Mouse (Mus musculus) CD4-positive, CD25-positive, alpha-beta regulatory T cell, adult 4 months (primary cell): ENCODE data around the gene Celf2. TPM values are rescaled to one million over a fixed set of nuclear protein-coding genes. Genes with fewer than 3 reads are reported as not detected.

Experiments used
- ATAC-seq: one replicate; pipeline ENCODE4 v1.8.0; 2017
- polyA plus RNA-seq, 2 experiments: library from polyadenylated mRNA; unstranded; fragments of 100-300 nt; shearing (Covaris generic); gene quantifications; one replicate each; pipeline ENCODE4 v1.2.1; 2017

Gene Celf2
- polyA plus RNA-seq, 2 experiments from 2014 or later: 207 to 227 TPM

DNA sequence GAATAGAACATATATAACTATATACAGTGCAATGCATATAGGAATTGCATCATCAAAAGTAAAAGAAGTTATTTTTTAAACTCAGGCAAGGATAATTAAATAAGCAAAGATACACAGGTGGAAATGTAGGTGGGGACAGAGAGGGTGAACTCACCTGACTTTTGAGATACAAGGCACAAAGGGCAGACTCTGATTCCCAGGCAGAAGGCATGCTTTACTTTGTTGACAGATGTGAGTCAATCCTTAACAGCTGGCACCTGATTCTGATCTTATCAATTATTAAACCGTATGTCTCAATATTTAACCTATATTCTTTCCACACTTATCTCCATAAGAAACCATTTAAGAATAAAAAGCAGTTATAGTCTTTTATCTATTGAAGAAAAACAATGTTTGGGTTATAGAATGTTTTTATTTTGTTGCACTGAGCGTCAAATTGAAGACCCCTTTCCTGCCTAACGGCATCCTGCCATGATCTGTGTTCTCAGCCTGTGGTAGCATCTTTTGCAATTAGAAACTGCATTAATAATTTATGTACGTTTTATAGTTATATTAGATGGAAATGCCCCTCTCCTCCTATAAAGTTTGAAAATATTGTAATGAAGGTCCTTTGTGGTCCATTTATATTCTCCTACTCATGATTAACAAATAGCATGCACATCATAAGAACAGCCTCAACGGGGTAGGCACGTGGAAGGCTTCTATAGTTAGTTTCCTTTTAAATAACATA, 491.8 kb downstream of the Celf2 start:
- no peak for ATAC-seq

DNA sequence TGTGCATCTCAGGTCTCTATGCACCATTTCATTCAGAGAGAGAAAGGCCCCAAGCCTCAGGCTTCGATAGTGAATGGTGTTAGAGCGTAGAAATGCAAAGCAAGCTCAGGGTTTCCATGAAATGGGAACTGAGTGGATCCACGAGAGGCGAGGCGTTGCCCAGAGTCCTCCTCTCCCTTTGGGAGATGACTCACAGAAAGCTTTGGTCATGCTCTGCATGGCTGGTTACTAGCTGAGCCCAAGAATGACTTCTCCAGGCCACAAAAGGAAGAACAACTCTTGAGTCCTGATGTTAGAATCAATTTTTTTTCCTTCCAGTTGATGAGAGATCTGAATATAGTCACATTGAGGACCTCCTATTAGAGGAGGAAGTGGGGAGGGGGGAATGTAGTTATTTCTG, 496.2 kb downstream of the Celf2 start:
- ATAC-seq: no peak

- no peak for ATAC-seq
Observed at GRCm38 (mm10) chr2:7006816-7007215, 502.5 kb downstream of the Celf2 start.

- no peak for ATAC-seq
Observed at GRCm38 (mm10) chr2:7001967-7002366, 507.4 kb downstream of the Celf2 start.

DNA sequence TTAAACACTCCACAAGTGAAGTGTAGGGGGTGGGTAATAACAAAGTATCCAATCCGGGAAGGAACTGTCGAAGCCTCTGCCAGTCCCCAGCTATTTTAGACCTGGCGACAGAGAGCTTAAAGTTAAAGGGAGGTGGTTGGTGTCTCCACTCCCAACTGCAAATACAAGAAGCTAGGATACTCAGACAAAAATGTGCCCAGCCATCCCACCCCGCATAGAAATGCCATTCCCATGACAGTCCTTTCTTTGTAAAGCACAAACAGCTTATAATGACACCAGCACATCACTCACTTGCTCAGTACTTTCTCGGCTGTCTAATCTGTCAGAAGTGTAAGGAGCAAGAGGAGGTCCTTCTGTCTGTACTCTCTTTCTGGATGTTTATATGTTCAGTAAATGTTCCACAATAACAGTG, 518.3 kb downstream of the Celf2 start:
- ATAC-seq: no peak

- no peak for ATAC-seq
Observed at GRCm38 (mm10) chr2:6985706-6986105, 523.7 kb downstream of the Celf2 start.

- ATAC-seq: no peak
Observed at GRCm38 (mm10) chr2:6983902-6984301, 525.5 kb downstream of the Celf2 start.

DNA sequence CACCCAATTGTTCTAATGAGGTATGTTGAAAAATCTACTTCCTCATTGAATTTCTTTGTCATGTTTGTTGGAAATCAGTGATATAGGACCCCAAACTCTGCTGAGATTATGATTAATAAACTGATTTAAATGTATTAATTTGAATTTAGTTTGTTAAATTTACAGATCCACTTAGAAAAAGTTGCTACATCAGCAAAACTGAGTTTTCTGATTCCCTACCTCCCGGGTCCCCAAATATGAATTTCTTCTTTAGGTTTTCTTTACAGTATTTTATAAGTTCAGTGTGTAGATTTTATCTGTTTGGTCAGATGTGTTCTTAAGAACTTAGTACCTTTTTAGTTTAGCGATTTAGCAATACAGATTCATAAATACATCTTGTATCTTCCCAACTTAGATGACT, 533.1 kb downstream of the Celf2 start:
- ATAC-seq: no peak

DNA sequence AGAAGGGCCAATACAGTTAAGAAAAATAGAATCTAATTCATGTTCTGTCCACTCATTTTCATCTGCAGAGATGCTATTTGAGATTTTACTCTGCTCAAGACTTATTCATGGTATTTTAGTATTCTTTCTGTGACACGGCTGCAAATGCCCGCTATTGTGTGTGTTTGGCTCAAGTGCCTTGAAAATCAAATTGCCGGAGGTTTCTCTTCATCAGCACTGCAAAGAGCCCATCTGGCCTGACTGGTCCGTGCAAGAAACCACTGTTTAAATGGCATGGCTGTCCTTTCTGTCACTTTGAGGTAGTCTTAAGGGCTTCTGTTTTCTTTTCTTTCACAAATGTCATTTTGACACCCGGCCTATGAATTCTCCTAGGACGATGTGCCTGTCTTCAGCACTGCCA, 540.1 kb downstream of the Celf2 start:
- ATAC-seq: no peak

DNA sequence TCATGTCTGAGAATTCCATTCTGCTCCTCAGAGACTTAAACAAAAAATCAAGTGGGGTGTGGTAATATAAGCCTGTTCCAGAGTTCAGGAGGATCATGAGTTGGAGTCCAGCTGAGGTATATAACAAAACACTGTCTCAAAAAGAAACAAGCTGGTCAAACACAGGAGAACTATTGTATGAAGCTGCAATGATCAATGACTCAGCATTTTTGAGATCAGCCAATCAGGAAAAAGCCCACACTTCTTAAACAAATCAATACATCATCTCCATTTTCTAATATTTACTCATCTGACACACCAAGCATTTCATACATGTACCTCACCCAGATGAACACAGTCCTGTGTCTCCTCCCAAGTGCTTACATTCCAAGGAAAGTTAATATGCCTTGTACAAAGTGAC, 544.1 kb downstream of the Celf2 start:
- ATAC-seq: no peak

GRCm38 (mm10) chr2:6950702-6951101, 558.7 kb downstream of the Celf2 start:
- no peak for ATAC-seq

- no peak for ATAC-seq
Observed at GRCm38 (mm10) chr2:6945638-6946415, 563.5 kb downstream of the Celf2 start.

- no peak for ATAC-seq
Observed at GRCm38 (mm10) chr2:6943651-6944050, 565.7 kb downstream of the Celf2 start.

DNA sequence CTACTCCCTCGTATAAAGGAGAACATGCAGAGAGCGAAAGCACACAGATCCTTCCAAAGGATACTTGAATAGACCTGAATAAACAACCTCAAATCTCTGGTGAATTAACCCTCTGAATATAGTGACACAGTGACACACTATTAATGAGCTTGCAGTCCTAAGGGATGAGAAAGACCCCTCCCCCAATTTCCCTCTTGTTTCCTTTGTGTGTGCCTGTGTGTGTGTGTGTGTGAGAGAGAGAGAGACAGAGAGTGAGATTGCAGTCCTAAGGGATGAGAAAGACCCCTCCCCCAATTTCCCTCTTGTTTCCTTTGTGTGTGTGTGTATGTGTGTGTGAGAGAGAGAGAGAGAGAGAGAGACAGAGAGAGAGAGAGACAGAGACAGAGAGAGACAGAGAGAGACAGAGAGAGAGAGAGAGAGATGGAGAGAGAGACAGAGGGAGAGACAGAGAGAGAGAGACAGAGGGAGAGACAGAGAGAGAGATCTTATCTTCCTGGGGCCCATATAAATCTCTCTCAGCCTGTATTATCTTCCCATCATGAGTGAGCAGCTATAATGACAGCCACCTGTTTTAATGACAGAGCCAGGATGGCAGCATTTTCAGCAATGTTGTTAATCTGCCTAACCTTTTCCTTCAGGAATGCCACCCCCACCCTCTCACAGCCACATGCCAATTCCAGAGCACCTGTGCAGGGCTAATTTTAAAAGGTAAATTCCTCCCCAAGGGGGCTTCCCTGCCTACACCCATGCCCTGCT, 566.5 kb downstream of the Celf2 start:
- no peak for ATAC-seq

GRCm38 (mm10) chr2:6939143-6939542, 570.2 kb downstream of the Celf2 start:
- ATAC-seq: no peak

DNA sequence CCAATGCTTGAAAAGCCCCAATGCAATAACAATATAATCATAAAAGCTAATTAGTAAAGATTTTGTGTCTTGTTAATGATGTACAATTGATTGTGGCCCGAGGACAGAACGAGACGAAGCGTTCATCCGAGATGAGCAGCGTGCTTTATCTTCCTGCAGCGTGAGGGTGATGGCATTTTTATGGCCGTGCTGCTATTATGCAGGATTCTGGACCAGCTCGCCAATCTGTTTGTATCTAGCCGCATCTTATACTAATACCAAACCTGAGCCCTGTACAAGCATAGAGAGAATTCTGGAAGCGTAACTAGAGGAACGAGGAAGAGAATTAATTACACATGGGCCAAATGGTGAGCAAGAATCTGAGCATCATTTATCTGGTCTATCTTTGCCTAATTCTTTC, 576.2 kb downstream of the Celf2 start:
- no peak for ATAC-seq

- ATAC-seq: no peak
Observed at GRCm38 (mm10) chr2:6927693-6928360, 581.5 kb downstream of the Celf2 start.

DNA sequence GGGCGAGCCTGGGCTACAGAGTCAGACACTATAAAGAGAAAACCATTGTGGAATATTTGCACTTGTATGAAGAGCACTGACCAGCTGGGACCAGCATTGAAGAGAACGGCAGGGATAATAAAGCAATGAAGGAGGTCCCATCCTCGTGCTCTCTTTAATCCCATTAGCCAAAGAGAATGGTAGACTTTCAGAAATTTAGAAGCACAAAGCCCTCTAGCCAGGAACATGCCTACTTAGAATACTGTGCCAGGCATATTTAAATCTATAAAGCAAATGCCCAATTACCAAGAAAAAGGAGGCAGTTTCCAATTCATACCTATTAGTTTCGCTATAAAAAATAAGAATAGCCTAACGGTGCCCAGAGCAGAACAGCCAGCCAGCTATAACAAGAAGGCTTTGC, 583.9 kb downstream of the Celf2 start:
- no peak for ATAC-seq

DNA sequence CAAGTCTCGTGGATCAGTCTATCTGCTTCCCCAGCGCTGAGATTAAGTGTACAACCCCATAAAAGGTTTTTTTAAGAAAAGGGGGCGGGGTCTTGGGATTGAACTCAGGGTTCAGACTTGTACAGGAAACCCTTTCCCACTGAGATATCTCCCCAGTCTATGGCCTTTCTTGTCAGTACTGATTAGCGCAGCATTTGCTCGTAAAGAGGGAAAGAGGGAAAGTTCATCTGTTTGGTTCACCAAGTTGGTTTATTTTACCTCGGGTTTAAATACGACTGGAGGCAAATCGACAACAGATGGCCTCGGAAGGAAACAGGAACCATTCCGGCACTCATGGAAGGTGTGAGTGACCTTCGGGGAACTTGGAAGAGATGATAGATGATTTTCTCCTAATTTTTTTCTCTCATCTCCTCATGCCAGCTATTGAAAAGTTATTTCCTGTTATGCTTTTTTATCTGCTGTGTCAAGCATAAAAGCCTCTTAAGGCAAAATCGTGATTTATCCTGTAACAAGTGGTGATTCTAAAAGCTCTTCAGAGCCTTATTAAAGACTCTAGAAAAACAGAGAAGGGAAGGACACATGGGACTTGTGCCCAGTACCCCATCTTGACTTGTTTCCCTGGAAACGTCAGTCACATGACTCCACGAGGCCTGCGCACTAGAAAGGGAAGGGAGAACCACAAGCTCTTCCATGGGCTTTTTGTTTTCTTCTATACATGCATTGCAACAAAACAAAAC, 585.5 kb downstream of the Celf2 start:
- ATAC-seq: no peak

- ATAC-seq: no peak
Observed at GRCm38 (mm10) chr2:6915386-6915785, 594.0 kb downstream of the Celf2 start.

DNA sequence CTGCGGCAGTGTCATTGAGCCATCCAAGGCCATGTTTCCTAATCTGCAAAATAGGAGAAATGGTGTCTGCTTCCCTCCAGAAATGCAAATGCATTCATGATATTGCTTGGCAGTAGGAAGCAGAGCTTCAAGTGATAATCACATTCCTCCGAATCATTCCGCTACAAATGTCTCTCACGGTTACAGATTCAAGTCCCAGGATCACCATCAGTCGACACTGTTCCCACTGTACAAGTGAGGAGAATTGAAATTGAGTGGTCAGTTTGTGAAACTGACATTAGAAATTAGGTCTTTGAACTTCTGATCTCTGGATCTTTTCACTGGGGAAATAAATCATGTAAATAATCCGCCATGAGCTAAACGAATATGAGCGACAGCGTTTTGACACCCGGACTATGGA, 596.0 kb downstream of the Celf2 start:
- ATAC-seq: no peak

GRCm38 (mm10) chr2:6911932-6912331, 597.4 kb downstream of the Celf2 start:
- ATAC-seq: no peak
